Mouse (Mus musculus): ENCODE data around the gene Brd3os.

The Brd3os gene

GRCm38 (mm10) chr2:27469292-27469990 is 27.3 kb downstream of the Brd3os start:
- DNase-seq: no peak

DNA sequence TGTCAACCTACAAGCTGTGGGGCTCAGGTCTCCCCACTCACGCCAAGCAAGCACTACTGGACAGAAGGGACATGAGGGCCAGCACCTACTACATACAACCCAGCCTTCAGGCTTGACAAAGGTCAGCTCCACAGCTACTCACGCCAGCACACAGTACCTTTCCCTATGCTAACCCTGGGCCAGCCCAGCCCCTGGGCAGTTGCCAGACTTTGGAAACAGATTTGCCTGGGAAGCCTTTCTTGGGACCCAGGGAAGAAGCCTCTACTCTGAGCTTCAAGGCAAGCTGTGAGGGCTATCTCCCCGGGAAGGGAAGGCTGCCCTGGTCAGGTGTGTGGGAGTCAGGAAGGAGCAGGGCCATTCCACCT is 27.8 kb downstream of the Brd3os start:
- no peak for DNase-seq

GRCm38 (mm10) chr2:27470535-27470934 is 28.4 kb downstream of the Brd3os start:
- DNase-seq: no peak

GRCm38 (mm10) chr2:27471170-27471584 is 29.1 kb downstream of the Brd3os start:
- no peak for DNase-seq

DNA sequence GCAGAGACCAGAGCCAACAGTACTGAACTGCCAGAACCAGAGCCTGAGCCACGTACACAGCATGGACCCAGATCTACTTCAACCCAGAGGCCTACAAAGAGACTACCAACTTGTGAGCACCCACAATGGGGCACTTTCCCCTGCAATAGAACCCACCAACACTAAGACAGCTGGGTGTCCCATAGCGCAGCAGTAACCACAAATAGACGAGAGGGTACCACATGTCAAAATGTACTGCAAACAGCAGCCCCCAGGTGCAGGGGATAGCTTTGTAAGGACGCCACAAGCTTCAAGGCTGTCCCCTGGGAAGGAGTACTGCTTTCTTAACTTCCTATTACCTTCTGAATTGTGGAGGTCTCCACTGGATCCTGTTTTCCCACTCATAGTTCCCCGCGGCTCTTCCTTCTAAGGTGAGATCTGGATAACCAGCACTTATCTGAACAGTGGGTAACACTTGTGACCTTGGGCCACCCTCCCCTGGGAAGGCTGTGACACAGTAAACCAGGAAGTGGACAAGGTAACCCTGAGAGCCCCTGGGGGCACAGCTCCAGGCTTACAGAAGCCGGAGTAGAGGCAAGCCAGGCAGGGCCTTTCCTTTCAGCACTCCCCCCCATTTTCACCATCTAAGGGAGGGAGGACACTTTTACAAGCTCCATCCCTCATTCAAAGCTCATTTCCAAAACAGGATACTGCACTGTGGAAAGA is 31.1 kb downstream of the Brd3os start:
- peak; percentile 25 to 48 for DNase-seq

DNA sequence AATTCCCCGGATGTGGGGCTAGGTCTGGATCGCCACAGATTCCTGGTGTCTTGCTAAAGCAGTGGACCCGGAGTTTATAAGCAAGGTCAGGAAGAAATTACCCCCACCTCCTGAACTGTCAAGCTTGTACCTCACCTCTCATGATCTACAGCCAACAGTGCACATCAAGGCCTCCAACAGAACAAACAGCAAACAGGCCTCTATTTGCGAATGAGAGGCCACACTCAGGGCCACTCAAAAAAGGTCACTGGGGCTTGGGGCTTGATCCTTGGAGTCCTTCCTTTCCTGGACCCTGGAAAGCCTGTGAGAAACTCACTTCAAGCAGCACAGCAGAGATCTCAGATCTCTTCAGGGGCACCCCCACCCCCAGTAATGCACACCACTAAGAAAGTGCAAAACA is 31.8 kb downstream of the Brd3os start:
- no peak for DNase-seq

DNA sequence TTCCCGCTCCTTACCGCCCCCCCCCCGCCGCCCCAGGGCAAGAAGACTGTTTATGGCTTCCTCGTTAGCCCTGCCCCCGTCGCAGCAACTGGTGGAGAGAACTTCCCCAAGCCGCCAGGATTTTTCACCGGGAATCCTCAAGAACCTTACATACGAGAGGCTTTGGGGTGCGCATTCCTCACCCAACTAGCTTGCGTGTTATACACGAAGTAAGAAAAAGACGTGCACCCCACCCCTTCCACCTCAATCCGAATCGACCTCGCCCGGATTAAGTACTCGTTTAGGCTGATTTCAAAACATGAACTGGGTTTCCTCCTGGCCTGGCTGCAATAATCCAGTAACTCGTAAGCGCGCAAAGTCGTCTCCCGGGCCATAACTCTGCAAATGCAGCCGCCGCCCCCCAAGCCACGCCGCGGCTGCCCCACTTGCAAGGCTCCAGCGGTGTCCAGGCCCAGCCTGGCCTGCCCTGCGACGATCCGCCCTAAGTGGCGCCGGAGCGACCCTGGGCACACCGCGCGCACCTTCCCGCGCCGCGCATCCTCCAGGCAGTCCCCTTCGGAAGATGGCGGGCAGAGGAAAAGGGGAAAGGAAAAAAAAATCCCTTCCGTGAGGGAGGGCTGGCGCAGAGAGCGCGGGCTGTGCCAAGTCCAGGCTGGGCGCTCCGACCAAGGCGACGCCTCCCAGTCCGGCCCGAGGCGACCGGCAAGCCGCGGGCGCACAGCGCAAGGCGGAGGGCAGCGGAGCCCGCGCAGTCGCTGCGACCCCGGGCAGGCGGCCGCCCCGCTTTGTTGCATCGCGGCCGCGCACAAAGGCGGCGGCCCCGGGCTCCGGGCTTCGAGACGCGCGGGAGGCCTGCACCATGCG is 32.7 kb downstream of the Brd3os start:
- DNase-seq: peak; percentile 35 to 52

DNA sequence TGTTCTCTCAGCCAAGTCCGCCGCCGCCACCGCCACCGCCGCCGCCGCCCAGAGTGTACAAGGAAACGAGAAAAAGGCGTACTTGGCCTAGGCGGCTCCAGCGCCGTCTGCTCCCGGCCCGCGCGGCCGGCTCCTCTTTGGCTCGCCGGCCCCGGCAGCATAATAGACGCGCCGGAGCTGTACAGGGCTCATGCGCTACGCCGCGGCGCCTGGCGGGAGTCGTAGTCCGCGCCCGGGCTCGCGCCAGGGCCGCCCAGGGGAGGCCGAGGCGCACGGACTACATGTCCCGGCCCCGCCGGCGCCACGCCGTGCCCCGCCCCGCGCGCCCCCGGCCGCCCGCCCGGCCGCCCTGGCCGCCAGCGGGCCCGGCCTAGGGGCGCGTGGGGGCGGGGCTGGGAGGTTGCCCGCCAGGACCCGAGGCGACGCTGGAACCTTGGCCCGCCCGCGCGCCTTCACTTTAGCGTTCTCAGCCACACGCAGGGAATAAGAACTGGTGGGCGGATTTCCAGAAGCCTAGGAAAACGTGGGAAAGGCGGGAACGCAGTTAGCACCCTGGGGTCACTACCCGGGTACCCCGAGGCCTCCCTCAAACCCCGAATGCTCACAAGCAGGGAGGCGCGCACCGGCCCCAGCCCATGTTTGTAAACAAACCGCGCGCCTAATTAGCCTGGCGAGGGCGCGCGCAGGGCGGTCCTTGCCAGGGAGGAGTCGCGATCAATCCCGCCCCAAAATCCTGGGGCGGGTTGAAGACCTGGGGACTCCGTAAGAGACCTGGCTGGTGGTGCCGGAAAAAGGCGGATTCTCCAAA is 33.6 kb downstream of the Brd3os start:
- peak; percentile 86 to 94 for DNase-seq

GRCm38 (mm10) chr2:27476303-27477192 is 34.4 kb downstream of the Brd3os start:
- no peak for DNase-seq

GRCm38 (mm10) chr2:27479821-27480220 is 37.7 kb downstream of the Brd3os start:
- no peak for DNase-seq

DNA sequence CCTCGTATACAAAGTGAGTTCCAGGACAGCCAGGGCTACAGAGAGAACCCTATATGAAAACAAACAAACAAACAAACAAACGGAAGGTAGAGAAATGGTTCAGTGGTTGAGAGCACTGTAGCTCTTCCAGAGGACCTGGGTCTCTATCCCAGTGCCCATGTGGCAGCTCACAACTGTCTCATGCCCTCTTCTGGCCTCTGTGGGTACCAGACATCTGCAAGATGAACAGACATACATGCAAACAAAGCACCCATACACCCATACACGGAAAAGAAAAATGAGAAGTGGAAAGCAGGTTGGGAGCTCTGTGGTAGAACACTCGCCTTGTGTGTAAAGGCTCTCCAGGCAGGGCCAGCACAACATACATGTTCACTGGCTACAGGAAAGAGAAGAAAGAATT is 38.2 kb downstream of the Brd3os start:
- no peak for DNase-seq

- no peak for DNase-seq
These were observed 40.2 kb downstream of the Brd3os start for GRCm38 (mm10) chr2:27482265-27482861.

GRCm38 (mm10) chr2:27486725-27487124 is 44.6 kb downstream of the Brd3os start:
- no peak for DNase-seq

DNA sequence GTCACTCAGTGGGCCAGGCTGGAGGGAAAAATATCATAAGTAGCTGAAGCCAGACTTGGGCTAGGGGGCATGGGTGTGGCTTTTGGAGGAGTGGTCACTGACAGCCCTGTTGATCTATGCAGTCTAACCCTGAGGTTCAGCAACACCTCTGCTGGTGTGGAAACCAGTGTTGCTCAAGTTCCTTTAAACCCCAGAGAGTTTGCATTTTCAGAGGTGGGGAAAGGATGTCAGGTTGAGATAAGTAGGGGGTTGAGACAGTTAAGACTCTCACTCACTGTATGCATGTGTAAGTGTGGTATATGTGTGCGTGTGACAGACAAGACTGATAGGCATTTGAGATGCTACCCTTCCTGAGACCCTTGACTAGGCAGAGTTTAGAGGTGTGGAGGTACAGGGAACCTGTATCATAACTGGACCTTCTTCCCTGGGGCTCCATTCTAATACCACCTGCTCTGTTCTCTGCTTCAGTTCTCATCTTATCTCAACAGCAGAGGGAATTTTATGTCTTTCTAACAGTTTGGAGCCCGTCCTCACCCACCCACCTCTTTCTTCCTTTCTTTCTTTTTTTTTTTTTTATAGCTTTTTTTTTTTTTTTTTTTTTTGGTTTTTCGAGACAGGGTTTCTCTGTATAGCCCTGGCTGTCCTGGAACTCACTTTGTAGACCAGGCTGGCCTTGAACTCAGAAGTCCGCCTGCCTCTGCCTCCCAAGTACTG is 45.4 kb downstream of the Brd3os start:
- no peak for DNase-seq

DNA sequence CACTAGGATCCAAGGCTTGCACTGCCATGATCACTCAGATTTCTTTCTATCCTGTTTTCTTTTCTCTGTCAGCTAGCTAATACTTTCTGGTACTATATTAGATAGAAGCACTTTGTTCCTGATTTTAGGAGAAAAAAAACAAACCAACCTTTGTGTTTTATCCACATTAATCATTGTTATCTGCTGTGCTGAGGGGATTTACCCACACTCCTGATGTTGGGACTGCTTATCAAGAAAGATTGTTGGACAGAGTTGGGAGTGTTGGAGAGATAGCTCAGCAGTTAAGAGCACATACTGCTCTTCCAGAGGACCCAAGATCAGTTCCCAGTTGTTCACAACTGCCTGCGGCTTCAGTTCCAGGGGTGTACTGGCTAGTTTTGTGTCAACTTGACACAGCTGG is 46.2 kb downstream of the Brd3os start:
- no peak for DNase-seq

DNA sequence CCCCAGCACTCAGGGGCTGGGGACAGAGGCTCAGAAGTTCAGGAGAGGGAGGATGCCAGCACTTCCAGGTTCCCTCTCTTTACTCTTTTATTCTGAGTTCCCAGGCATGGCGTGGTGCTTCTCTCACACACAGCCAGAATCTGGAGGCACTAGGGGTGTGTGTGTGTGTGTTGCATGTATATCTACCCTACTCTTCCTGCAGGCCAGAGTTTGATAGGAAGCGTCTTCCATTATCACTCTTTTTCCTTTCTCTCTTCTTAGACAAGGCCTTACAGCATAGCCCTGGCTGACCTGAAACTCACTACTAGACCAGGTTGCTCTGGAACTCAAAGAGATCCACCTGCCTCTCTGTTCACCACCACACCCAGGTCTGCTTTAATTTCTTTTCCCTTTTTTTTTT is 48.8 kb downstream of the Brd3os start:
- no peak for DNase-seq

All from thymus, postnatal 36 days (tissue).